Mouse (Mus musculus): Measurements from ENCODE around the gene Pop5.

GRCm38 (mm10) chr5:115190081-115190480, 45.6 kb upstream of the Pop5 start:
- TF ChIP-seq POLR2A (IDR thresholded peaks at IDR 0.05; ENCODE audit: extremely low read depth, insufficient read depth, low read length) (no peak), CTCF (IDR thresholded peaks at IDR 0.05; ENCODE audit: low read depth, low read length) (no peak)
